Mouse (Mus musculus) liver, embryonic 12.5 days (tissue): ENCODE results near the gene Ksr1. TPM values are rescaled to one million over a fixed set of nuclear protein-coding genes. Genes with fewer than 3 reads are reported as not detected.
A peak's percentile ranks its signal among the peaks of the same experiment; 100 is the strongest.

ENCODE experiments used
- ATAC-seq: fragments of 200-750 bp; cut with Nextera tagmentation; 2 replicates; pipeline ENCODE4 v1.8.0; 2017; ENCODE audit warnings: moderate number of reproducible peaks, mild to moderate bottlenecking, moderate library complexity
- H3K27ac ChIP-seq: fragments of 300-500 bp; sonication (generic); 2 replicates; pipeline ENCODE4 v1.5.1; 2016; ENCODE audit warnings: mild to moderate bottlenecking
- H3K27me3 ChIP-seq: fragments of 300-500 bp; sonication (generic); replicated peaks from 2 replicates; pipeline ENCODE4 v1.6.1; 2016; ENCODE audit warnings: mild to moderate bottlenecking, moderate library complexity
- H3K36me3 ChIP-seq: fragments of 300-500 bp; sonication (generic); 2 replicates; pipeline ENCODE4 v1.6.1; 2016; ENCODE audit warnings: mild to moderate bottlenecking, moderate library complexity
- H3K4me1 ChIP-seq: fragments of 300-500 bp; sonication (generic); 2 replicates; pipeline ENCODE4 v1.6.1; 2016
- H3K4me2 ChIP-seq: fragments of 300-500 bp; sonication (generic); 2 replicates; pipeline ENCODE4 v1.6.1; 2016; ENCODE audit warnings: mild to moderate bottlenecking, moderate library complexity
- H3K4me3 ChIP-seq: fragments of 300-500 bp; sonication (generic); 2 replicates; pipeline ENCODE4 v1.5.1; 2016; ENCODE audit warnings: mild to moderate bottlenecking, moderate library complexity
- H3K9ac ChIP-seq: fragments of 300-500 bp; sonication (generic); 2 replicates; pipeline ENCODE4 v1.6.1; 2016; ENCODE audit warnings: mild to moderate bottlenecking, moderate library complexity
- H3K9me3 ChIP-seq: fragments of 300-500 bp; sonication (generic); replicated peaks from 2 replicates; pipeline ENCODE4 v1.6.1; 2016; ENCODE audit warnings: mild to moderate bottlenecking, moderate library complexity
- WGBS: fragments of 180-500 bp; shearing (Covaris S2); methylation state at CpG from one replicate; pipeline ENCODE4 v1.1.7; 2016; ENCODE audit not compliant: insufficient replicate concordance; 5-methylcytosine and 5-hydroxymethylcytosine counted together
- polyA plus RNA-seq: library from polyadenylated mRNA; unstranded; fragments of >200 nt; fragmentation: Nextera tagmentation; extraction: Ambion mirVana; gene quantifications from 2 replicates; pipeline ENCODE4 v1.2.1, GENCODE M21; 2016

Gene Ksr1
- polyA plus RNA-seq, 1 experiment from 2014 or later: 3.1 TPM

GRCm38 (mm10) chr11:79102280-79102679, 43.9 kb downstream of the Ksr1 start:
- WGBS: 51% methylated on average over 4 of the region's 4 CpGs
- Histone ChIP-seq H3K27ac (no peak overlapping the region), H3K4me3 (no peak overlapping the region)

GRCm38 (mm10) chr11:79101568-79101967, 44.6 kb downstream of the Ksr1 start:
- H3K9ac ChIP-seq: no peak overlapping the region
- H3K9me3 ChIP-seq: no peaks in the 10 kb centered on the region
- no peak for ATAC-seq
- H3K4me3 ChIP-seq: no peak overlapping the region
- peaks cover 24% of the 10 kb centered on the region for H3K4me1 ChIP-seq
- no peak overlapping the region for H3K27ac ChIP-seq
- peaks cover 4% of the 10 kb centered on the region for H3K36me3 ChIP-seq
- H3K27me3 ChIP-seq: no peaks in the 10 kb centered on the region; the same call in 1 of the 2 replicates
- WGBS: 81% methylated on average over 6 of the region's 6 CpGs
- H3K4me2 ChIP-seq: no peak overlapping the region

More at GRCm38 (mm10) chr11:79102280-79102679, 43.9 kb downstream of the Ksr1 start:
- Histone ChIP-seq H3K4me1 (peaks cover 24% of the 10 kb centered on the region), H3K9ac (no peak overlapping the region), H3K27me3 (no peaks in the 10 kb centered on the region; the same call in 1 of the 2 replicates), H3K4me2 (no peak overlapping the region), H3K36me3 (peaks cover 4% of the 10 kb centered on the region), H3K9me3 (no peaks in the 10 kb centered on the region)
- no peak for ATAC-seq

GRCm38 (mm10) chr11:79099032-79099431, 47.2 kb downstream of the Ksr1 start:
- H3K27me3 ChIP-seq: no peaks in the 10 kb centered on the region
- WGBS: 68% methylated on average over 8 of the region's 8 CpGs
- ATAC-seq: no peak
- no peak overlapping the region for H3K4me3 ChIP-seq
- no peaks in the 10 kb centered on the region for H3K9me3 ChIP-seq
- H3K4me2 ChIP-seq: no peak overlapping the region
- peaks cover 37% of the 10 kb centered on the region for H3K4me1 ChIP-seq
- H3K27ac ChIP-seq: peak overlapping the region; percentile 33; the same call in 1 of the 2 replicates
- no peak overlapping the region for H3K9ac ChIP-seq
- peaks cover 4% of the 10 kb centered on the region for H3K36me3 ChIP-seq

GRCm38 (mm10) chr11:79097736-79098135, 48.5 kb downstream of the Ksr1 start:
- Histone ChIP-seq H3K9ac (no peak overlapping the region), H3K9me3 (no peaks in the 10 kb centered on the region), H3K4me2 (no peak overlapping the region), H3K4me3 (no peak overlapping the region), H3K27ac (no peak overlapping the region), H3K27me3 (no peaks in the 10 kb centered on the region), H3K36me3 (peaks cover 4% of the 10 kb centered on the region), H3K4me1 (peaks cover 41% of the 10 kb centered on the region)
- ATAC-seq: no peak
- 73% methylated on average over 7 of the region's 7 CpGs for WGBS

- no peaks in the 10 kb centered on the region for H3K9me3 ChIP-seq
- H3K27me3 ChIP-seq: no peaks in the 10 kb centered on the region
- no peak for ATAC-seq
- no peak overlapping the region for H3K27ac ChIP-seq
- peaks cover 38% of the 10 kb centered on the region for H3K4me1 ChIP-seq
- H3K4me3 ChIP-seq: no peak overlapping the region
- no peak overlapping the region for H3K4me2 ChIP-seq
- H3K36me3 ChIP-seq: peaks cover 2% of the 10 kb centered on the region
- 76% methylated on average over 5 of the region's 5 CpGs for WGBS
- no peak overlapping the region for H3K9ac ChIP-seq
Measured at GRCm38 (mm10) chr11:79096673-79097072, 49.5 kb downstream of the Ksr1 start.

GRCm38 (mm10) chr11:79095713-79096112, 50.5 kb downstream of the Ksr1 start:
- WGBS: 62% methylated on average over 2 of the region's 2 CpGs
- H3K4me2 ChIP-seq: no peak overlapping the region
- H3K4me3 ChIP-seq: no peak overlapping the region
- no peak overlapping the region for H3K9ac ChIP-seq
- no peaks in the 10 kb centered on the region for H3K9me3 ChIP-seq
- no peak overlapping the region; the same call in 1 of the 2 replicates for H3K27ac ChIP-seq
- peaks cover 38% of the 10 kb centered on the region for H3K4me1 ChIP-seq
- H3K36me3 ChIP-seq: no peaks in the 10 kb centered on the region
- H3K27me3 ChIP-seq: no peaks in the 10 kb centered on the region
- ATAC-seq: no peak

GRCm38 (mm10) chr11:79094727-79095126, 51.5 kb downstream of the Ksr1 start:
- H3K27me3 ChIP-seq: no peaks in the 10 kb centered on the region
- no peaks in the 10 kb centered on the region for H3K9me3 ChIP-seq
- no peak overlapping the region for H3K4me2 ChIP-seq
- H3K36me3 ChIP-seq: no peaks in the 10 kb centered on the region
- no peak overlapping the region for H3K4me3 ChIP-seq
- peaks cover 42% of the 10 kb centered on the region for H3K4me1 ChIP-seq
- H3K9ac ChIP-seq: no peak overlapping the region
- H3K27ac ChIP-seq: peak overlapping the region; percentile 33; the same call in 1 of the 2 replicates
- ATAC-seq: no peak
- WGBS: 53% methylated on average over 5 of the region's 5 CpGs

GRCm38 (mm10) chr11:79093986-79094695, 52.1 kb downstream of the Ksr1 start:
- no peak for ATAC-seq
- Histone ChIP-seq H3K27ac (no peak overlapping the region), H3K27me3 (no peaks in the 10 kb centered on the region)

GRCm38 (mm10) chr11:79093386-79093906, 52.8 kb downstream of the Ksr1 start:
- Histone ChIP-seq H3K4me3 (no peak overlapping the region), H3K36me3 (no peaks in the 10 kb centered on the region), H3K4me2 (no peak overlapping the region), H3K27ac (no peak overlapping the region), H3K9ac (no peak overlapping the region), H3K9me3 (no peaks in the 10 kb centered on the region), H3K4me1 (peaks cover 43% of the 10 kb centered on the region), H3K27me3 (no peaks in the 10 kb centered on the region)
- 56% methylated on average over 15 of the region's 15 CpGs for WGBS
- no peak for ATAC-seq

More at GRCm38 (mm10) chr11:79093986-79094695, 52.1 kb downstream of the Ksr1 start:
- Histone ChIP-seq H3K9me3 (no peaks in the 10 kb centered on the region), H3K4me3 (no peak overlapping the region), H3K4me2 (no peak overlapping the region), H3K9ac (no peak overlapping the region), H3K4me1 (peaks cover 43% of the 10 kb centered on the region), H3K36me3 (no peaks in the 10 kb centered on the region)
- 70% methylated on average over 10 of the region's 10 CpGs for WGBS

GRCm38 (mm10) chr11:79092802-79093201, 53.4 kb downstream of the Ksr1 start:
- no peak for ATAC-seq
- H3K36me3 ChIP-seq: no peaks in the 10 kb centered on the region
- H3K9ac ChIP-seq: no peak overlapping the region
- H3K9me3 ChIP-seq: no peaks in the 10 kb centered on the region
- peaks cover 49% of the 10 kb centered on the region for H3K4me1 ChIP-seq
- no peaks in the 10 kb centered on the region for H3K27me3 ChIP-seq
- no peak overlapping the region for H3K4me2 ChIP-seq
- 19% methylated on average over 7 of the region's 7 CpGs for WGBS
- no peak overlapping the region for H3K4me3 ChIP-seq
- no peak overlapping the region for H3K27ac ChIP-seq

GRCm38 (mm10) chr11:79092245-79092644, 54.0 kb downstream of the Ksr1 start:
- no peaks in the 10 kb centered on the region for H3K36me3 ChIP-seq
- no peak overlapping the region for H3K27ac ChIP-seq
- H3K4me3 ChIP-seq: no peak overlapping the region
- ATAC-seq: no peak
- H3K4me1 ChIP-seq: peaks cover 54% of the 10 kb centered on the region
- no peaks in the 10 kb centered on the region for H3K27me3 ChIP-seq
- H3K9ac ChIP-seq: no peak overlapping the region
- H3K4me2 ChIP-seq: no peak overlapping the region
- WGBS: 75% methylated on average over 6 of the region's 6 CpGs
- no peaks in the 10 kb centered on the region for H3K9me3 ChIP-seq

GRCm38 (mm10) chr11:79089756-79090155, 56.5 kb downstream of the Ksr1 start:
- no peaks in the 10 kb centered on the region for H3K36me3 ChIP-seq
- H3K27me3 ChIP-seq: no peaks in the 10 kb centered on the region
- H3K4me2 ChIP-seq: no peak overlapping the region
- no peaks in the 10 kb centered on the region for H3K9me3 ChIP-seq
- no peak overlapping the region for H3K9ac ChIP-seq
- no peak for ATAC-seq
- 83% methylated on average over 1 of the region's 1 CpGs for WGBS
- H3K4me1 ChIP-seq: peaks cover 65% of the 10 kb centered on the region
- H3K4me3 ChIP-seq: no peak overlapping the region
- H3K27ac ChIP-seq: no peak overlapping the region
